Mouse (Mus musculus) erythroblast, embryonic 14.5 days (primary cell): ENCODE measurements around the gene Rab11fip3.

Source experiments
- GATA1 ChIP-seq: IDR thresholded peaks from 2 replicates; pipeline ENCODE4 v1.6.1; 2012; ENCODE audit warnings: low read length, inconsistent platforms, mixed read lengths
- TAL1 ChIP-seq: IDR thresholded peaks from 3 replicates; pipeline ENCODE4 v1.6.1; 2012; ENCODE audit warnings: low read length, inconsistent platforms, mixed read lengths

DNA sequence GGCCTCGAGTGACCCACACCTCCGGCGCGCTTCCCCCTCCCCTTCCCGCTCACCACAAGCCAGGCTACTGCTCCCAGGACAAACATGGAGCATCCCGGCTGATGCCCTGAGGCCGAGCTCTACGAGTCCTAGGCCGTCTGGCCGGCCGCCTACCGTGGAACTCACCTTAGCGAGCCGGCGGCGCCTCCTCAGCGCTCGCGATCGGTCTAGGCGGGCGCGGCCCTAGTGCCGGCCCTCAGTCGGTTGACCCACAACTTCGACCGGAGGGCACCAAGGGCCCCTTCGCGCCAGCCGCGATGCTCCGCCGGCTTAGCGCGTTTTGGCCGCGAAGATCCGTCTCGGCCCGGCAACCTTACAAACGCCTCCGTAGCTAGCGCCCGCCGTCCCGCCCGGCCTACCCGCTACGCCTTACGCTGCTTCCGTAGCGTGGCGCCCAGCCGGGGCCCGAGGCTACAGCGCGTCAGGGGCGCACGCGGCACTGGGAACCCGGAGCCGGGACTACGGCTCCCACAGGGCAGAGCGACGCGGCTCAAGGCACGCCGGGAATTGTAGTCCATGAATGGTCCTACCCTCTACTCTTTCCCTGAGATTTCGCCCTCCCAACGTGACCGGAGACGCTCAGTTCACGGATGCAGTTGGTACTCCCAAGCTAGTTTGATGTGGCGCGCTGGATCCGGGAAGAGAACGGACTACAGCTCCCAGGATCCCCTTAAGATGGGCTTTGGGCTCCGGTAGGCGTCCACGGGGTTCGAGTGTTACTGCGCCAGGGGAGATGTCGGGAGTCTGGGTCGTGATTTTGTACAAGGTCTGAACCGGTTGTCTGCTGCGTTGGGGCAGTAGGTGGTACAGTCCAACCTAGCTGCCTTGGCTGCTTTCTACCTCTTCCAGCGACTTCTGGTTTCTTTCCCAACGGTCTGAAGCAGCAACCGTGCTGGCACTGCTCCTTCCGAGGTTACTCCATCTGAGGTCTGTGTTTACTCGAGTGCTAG lies 83.8 kb downstream of the Rab11fip3 start, which contains the start of gene Capn15:
- no peak for TF ChIP-seq GATA1
- TF ChIP-seq TAL1, result no peak
